Mouse (Mus musculus): ENCODE results near the gene Mcrs1.
"Not testable (repeated sequence)": the region's sequence is repeated elsewhere in the genome, so short reads cannot be mapped to it uniquely, and the experiment has no call there.

Gene Mcrs1

GRCm38 (mm10) chr15:99249938-99250337 lies 1.8 kb downstream of the Mcrs1 start:
- DNase-seq, result no peak

GRCm38 (mm10) chr15:99248972-99249371 lies 2.8 kb downstream of the Mcrs1 start:
- DNase-seq, result no peak

GRCm38 (mm10) chr15:99246736-99247135 lies 5.0 kb downstream of the Mcrs1 start:
- DNase-seq, result not testable (repeated sequence)

GRCm38 (mm10) chr15:99242045-99242444 lies 9.7 kb downstream of the Mcrs1 start:
- no peak for DNase-seq

GRCm38 (mm10) chr15:99241249-99241648 lies 10.5 kb downstream of the Mcrs1 start:
- no peak for DNase-seq

GRCm38 (mm10) chr15:99240129-99240528 lies 11.6 kb downstream of the Mcrs1 start:
- DNase-seq, result no peak

DNA sequence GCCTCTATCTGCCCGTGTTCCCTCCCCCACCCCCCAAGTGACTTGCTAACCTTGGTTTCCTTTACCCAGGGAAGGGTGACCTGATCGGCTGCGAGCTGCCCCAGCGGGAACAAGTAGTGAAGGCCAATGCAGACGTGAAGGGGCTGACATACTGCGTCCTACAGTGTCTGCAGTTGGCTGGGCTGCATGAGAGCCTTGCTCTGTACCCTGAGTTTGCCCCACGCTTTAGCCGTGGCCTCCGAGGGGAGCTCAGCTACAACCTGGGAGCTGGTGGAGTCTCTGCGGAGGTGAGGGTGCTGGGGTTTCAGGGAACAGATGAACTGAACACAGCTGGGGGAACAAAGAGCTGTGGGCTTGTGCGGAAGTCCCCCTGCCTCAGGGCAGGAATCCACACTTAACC lies 13.8 kb downstream of the Mcrs1 start:
- DNase-seq, result peak; percentile 63 to 73

DNA sequence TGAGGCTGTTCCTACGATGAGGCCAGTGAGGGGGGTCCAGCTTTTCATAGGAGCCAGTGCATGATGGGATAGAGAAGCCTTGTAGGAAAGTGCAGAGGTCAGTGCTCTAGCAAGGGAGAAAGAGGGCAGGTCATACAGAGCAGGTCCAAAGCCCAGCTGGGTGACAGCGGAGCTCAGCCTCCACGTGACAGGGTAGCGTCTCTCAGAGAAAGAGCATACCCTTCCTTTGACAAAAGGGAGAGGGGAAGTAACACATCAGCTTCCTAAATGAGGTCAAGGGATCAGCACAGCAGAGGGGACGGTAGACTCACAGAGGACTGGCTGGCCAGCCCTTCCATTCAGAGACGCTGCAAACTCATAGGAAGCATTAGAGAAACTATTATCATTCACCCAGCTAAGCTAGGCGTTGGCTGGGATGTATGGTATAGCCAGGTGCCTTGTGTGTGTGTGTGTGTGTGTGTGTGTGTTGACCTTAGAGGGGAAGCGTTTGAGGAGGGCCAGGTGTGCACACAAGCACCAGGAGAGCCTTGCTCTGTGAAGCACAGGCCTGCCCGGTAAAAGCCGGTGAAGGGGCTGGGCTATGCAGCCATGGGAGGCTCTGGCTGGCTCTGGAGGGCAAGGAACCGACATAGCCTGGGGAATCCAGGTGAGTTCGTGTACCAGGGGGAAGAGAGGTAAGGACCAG lies 17.3 kb downstream of the Mcrs1 start:
- peak; percentile 62 to 69 for DNase-seq

- DNase-seq, result peak; percentile 81 to 90
These were observed 18.0 kb downstream of the Mcrs1 start for GRCm38 (mm10) chr15:99233719-99234118.

DNA sequence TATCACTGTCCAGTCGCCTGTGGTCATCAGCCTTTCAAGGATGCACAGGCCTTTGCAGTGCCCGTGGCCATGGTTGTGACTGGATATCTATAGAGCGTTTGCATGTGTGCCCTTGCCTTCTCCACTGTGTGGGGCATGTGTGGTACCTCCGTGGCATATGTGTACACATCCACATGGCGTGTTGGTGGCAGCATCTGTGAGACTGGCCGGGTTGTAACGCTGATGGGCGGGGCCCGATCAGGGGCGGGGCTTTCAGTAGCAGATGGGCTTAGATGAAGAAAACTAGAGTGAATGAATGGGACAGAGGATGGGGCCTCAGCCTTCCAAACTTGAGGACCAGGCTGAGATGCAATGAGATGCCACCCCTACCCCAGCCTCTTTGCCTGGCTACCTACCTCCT lies 19.8 kb downstream of the Mcrs1 start:
- DNase-seq, result no peak

DNA sequence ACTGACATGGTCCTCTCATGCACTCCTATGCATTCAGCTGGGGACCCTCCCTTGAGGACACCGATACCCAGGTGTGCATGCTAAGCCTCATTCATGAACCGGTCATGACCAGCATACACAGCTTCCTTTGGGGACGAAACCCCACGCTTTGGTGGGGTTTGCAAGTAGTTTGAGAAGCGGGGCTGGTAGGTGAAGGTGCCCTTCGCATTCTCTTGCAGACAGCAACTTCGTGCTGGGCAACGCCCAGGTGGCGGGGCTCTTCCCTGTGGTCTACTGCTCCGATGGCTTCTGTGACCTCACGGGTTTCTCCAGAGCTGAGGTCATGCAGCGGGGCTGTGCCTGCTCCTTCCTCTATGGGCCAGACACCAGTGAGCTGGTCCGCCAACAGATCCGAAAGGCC lies 25.7 kb downstream of the Mcrs1 start:
- peak in 1 of 2 experiments; percentile 7 for DNase-seq

GRCm38 (mm10) chr15:99225081-99225810 lies 26.5 kb downstream of the Mcrs1 start:
- DNase-seq, result no peak

DNA sequence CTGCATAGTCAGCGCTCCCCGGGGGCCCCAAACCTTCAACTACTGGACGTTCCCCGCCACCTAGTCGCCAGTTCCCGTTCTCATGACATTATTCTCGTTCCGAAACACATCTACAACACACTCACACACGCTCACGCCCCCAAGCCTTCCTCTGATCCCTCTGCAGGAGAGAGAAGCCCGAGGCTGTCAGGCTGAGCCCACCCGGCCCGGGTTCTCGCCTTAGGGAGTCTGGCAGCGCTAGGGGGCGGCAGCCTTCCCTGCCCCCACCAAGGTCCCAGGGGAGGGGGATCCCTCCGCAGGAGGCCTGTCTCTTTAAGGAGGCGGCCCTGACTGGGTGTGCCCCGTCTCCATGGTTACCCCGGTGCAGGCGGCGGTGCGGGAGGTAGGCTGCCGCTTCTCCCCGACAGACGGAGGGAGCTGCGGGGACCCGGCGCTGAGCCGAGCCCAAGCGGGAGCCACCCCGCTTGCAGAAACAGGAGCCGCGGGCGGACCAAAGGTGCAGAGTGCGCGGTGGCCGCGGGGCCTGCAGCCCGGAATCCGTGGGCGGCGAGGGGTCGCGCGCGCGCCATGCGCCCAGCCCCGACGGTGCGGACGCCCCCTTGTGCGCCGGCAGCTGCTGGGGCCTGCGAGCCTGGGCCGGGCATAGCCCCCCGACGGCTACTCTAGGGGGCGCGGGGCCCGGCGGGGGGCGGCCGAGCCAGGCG lies 27.4 kb downstream of the Mcrs1 start, which contains the start of gene Kcnh3:
Kcnh3 (plus strand) TSS at position 654 of the 704 bp plus-strand sequence.
- DNase-seq, result peak; percentile 77 to 88

DNA sequence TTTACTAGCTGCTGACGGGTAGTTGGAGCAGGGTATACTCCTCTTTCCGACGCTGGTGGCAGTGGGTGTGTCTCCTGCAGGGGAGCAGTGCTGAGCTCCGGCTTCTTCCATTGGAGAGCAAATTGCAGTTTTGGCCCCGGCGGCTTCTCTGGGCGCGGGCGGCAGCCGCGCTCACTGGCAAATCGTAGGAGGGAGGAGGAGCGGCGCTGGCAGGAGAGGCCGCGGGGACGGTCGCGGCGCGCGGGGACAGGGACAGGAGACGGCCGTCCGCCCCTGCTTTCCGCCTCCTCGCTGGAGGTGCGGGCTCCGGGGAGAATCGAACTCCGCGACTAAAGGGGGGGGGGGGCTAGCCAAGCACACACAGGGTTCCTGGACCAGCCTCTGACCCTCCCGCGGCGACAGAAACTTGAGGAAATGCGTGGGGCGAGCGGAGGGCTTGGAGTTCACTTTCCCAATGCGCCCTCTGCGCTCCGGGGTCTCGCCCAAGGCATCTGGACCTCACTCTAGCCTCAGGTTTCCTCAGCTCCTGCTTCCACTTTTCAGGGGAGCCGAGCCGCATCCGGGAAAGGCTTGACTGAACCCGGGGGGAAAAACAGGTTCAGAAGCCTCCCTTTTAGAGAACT lies 28.1 kb downstream of the Mcrs1 start:
- DNase-seq, result peak; percentile 51 to 59

DNA sequence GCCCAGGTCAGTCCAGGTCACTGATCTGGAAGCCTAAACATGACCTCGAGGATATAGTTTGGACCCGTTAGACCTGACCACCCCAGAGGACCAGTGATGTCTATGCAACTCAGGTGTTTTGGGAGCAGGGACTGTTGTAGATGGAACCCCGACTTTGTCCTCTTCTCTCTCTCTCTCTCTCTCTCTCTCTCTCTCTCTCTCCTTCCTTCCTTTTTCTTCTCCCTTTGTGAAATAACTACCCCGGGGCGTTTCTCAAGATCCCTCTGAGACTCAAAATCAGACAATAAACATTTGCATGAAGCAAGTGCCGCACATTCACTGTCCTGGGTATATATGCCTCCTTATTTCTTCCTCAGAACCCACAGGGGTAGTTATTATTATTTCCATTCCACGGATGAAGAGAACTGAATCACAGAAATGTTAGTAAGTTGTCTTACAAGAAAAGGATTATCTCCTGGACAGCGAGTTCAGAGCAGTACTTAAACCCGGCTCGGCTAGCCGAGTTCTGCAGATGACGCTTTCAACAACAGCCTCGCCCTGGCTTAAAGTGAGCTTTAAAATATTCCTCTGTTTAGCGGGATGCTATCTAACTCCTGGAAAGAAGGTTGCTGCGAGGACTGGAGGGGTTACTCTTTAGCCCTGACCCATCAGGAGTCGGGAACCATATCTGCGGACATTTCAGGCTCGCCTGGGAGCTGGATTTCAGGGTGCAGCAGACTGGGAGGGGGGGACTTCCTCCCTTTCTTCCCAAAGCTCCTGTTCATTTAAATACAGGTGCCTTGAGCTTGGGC lies 28.8 kb downstream of the Mcrs1 start:
- no peak for DNase-seq

DNA sequence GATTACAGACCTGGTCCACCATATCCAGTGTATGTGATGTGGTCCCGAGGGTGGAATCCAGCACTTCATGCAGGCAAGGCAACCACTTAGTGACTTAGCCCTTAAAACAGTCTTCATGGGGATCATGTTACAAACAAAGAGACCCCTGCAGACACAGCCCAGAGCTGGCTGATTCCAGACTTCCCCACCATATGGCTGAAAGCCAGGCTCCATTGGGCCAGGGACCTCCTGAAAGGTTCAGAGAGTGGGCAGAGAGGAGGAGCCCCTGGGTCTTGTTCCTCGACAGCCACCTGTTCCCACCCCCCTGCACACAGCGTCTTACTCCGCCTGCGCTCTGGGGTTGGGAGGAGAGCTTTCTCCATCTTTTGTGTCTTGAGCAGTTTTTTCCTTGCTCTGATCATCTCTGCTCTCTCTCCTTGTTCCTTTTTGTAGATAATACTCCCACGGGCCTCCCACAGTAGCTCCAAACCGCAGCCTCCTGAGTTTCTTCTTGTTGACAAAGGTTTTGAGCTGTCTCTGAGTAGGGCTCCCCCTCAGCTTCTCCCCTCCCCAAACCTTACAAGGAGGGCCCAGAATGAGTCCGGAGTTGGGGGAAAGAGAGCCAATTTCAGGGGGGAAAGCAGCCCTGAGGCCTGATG lies 30.3 kb downstream of the Mcrs1 start:
- no peak for DNase-seq

DNA sequence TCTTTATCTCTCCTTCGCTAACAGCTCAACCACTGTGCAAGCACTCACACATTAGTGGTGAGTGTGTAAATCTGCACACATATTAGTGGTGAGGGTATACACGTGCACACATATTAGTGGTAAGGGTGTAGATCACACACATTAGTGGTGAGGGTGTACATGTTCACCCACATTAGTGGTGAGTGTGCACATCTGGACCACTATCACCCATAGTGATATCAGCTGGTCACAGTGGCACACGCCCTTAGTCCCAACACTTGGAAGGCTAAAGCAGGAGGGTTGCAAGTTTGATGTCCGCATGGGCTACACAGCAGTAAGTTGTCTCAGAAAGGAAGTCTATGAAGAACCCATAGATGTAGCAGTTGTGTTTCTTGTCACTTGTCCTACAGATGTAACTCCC lies 34.1 kb downstream of the Mcrs1 start:
- no peak for DNase-seq

DNA sequence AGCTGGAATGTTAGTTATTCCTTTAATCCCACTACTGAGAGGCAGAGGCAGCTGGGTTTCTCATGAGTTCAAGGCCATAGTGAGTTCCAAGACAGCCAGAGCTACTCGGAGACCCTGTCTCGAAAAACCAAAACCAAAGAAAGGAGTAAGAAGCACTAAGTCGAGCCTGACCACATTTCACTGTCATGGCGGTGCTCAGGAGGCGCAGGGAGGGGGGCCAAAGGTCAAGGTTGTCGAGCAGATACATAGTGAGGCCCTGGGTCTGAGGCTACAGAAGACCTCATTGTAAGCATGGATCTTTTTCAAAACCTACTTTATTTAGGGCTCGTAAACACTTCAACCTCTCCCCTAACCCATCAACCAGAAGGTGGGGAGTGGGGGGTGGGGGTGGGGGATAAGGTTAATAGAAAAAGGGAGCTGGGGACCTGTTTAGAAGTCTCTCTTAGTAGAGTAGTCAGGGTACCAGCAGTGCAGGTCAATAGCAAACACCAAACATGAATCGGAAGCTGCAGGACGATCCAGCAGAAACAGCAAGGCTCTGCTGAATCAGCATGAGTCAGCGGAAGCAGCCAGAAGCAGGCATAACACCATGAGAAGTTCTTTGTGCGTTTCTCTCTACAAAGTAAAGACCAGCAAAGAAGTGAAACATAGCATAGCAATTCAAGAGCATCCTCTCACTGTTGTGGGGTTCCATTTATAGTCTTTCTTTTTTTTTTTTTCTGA lies 35.9 kb downstream of the Mcrs1 start:
- DNase-seq, result no peak

DNA sequence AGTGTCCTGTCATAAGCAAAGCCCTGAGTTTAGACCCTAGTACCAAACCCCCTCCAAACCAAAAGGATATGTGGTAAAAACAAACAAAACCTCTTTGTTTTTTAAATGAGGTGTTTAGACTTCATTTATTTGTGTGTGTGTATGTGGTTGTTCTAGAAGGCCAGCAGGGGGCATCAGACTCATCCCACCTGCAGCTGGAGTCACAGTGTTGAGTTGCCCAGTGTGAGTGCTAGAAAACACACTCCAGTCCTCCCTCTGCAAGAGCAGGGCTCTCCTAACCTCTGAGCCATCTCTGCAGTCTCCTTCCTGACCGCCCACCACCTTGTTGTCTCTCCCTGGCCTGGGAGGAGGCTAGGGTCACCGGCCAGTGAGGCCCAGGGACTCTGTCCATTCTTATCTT lies 36.8 kb downstream of the Mcrs1 start:
- DNase-seq, result peak; percentile 41 to 42

DNA sequence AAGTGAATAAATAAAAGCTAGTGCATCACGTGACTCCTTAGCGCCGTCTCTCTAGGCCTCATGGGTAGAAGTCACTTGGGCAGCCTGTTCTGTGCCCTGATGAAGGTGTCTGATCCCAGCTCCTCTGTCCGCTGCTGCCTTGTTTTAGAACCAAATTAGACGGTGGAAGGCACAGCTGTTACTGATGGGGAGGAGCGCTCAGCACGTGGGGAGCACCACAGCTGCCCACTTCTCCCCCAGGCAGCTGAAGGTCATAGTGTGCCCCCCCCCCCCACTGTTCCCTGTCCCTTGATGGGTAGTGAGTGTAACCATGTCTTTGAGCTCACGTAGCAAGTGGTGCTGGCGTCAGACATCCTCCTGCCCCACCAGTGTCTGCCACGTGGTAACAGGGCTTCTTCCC lies 38.6 kb downstream of the Mcrs1 start:
- no peak for DNase-seq

- DNase-seq, result no peak
These were observed 45.8 kb downstream of the Mcrs1 start for GRCm38 (mm10) chr15:99205959-99206358.
